Mouse (Mus musculus): ENCODE measurements around the gene Cpa5. TPM values are rescaled to one million over a fixed set of nuclear protein-coding genes. Genes with fewer than 3 reads are reported as not detected.
A peak's percentile ranks its signal among the peaks of the same experiment; 100 is the strongest.

Cpa5 gene
- polyA plus RNA-seq, 1 experiment from 2014 or later, result 0.43 TPM

- Histone ChIP-seq H3K9me3 (replicated peaks) (no peaks in the 10 kb centered on the region), H3K4me1 (peaks cover 40% of the 10 kb centered on the region), H3K27me3 (no peaks in the 10 kb centered on the region), H3K27ac (replicated peaks) (peak overlapping the region; percentile 13; the same call in 1 of the 2 replicates), H3K9ac (no peak overlapping the region), H3K4me2 (replicated peaks) (no peak overlapping the region), H3K36me3 (no peaks in the 10 kb centered on the region), H3K4me3 (replicated peaks) (no peak overlapping the region)
- 66% methylated on average over 6 of the region's 6 CpGs for WGBS
- no peak for ATAC-seq (ENCODE audit: insufficient number of reproducible peaks, low FRiP score, low TSS enrichment, low read depth)
Measured at GRCm38 (mm10) chr6:30620994-30621393, 10.2 kb downstream of the Cpa5 start.

- Histone ChIP-seq H3K36me3 (no peaks in the 10 kb centered on the region), H3K4me1 (peaks cover 30% of the 10 kb centered on the region), H3K27me3 (no peaks in the 10 kb centered on the region), H3K4me3 (replicated peaks) (no peak overlapping the region), H3K27ac (replicated peaks) (no peak overlapping the region; the same call in 1 of the 2 replicates), H3K9me3 (replicated peaks) (no peaks in the 10 kb centered on the region), H3K4me2 (replicated peaks) (no peak overlapping the region), H3K9ac (no peak overlapping the region)
- no peak for ATAC-seq (ENCODE audit: insufficient number of reproducible peaks, low FRiP score, low TSS enrichment, low read depth)
- WGBS, result 59% methylated on average over 4 of the region's 4 CpGs
Measured at GRCm38 (mm10) chr6:30621986-30622389, 11.2 kb downstream of the Cpa5 start.

DNA sequence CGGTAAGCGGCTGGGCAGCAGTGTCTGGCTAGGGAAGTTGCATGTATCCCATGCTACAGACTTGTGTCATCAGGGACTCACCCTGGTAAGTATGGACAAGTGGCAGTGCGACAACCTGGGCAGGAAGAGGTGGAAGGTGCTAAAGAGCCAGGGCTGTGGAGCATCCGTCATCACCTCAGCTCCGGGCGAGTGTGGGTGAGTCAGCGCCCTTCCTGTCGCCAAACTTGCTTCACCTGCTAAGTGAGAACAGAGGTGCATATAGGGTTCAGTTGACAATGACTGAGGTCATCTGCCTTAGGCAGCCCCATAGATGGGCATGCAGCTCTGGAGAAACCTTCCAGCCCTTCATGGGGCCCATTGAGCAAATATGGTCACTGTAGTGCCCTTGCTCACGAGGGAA, 14.0 kb downstream of the Cpa5 start:
- Histone ChIP-seq H3K4me2 (replicated peaks) (no peak overlapping the region), H3K4me1 (peaks cover 16% of the 10 kb centered on the region), H3K9me3 (replicated peaks) (no peaks in the 10 kb centered on the region), H3K27me3 (no peaks in the 10 kb centered on the region), H3K9ac (no peak overlapping the region), H3K4me3 (replicated peaks) (no peak overlapping the region), H3K27ac (replicated peaks) (no peak overlapping the region), H3K36me3 (no peaks in the 10 kb centered on the region)
- no peak for ATAC-seq (ENCODE audit: insufficient number of reproducible peaks, low FRiP score, low TSS enrichment, low read depth)
- 80% methylated on average over 9 of the region's 9 CpGs for WGBS

- no peak overlapping the region for H3K4me2 ChIP-seq (replicated peaks)
- H3K4me3 ChIP-seq (replicated peaks), result no peak overlapping the region
- H3K4me1 ChIP-seq, result peaks cover 14% of the 10 kb centered on the region
- 31% methylated on average over 6 of the region's 6 CpGs for WGBS
- no peaks in the 10 kb centered on the region for H3K9me3 ChIP-seq (replicated peaks)
- H3K36me3 ChIP-seq, result no peaks in the 10 kb centered on the region
- peak overlapping the region; percentile 48 for H3K27ac ChIP-seq (replicated peaks)
- no peaks in the 10 kb centered on the region for H3K27me3 ChIP-seq
- peak; percentile 74; the same call in 1 of the 2 replicates for ATAC-seq (ENCODE audit: insufficient number of reproducible peaks, low FRiP score, low TSS enrichment, low read depth)
- no peak overlapping the region for H3K9ac ChIP-seq
Measured at GRCm38 (mm10) chr6:30628152-30628551, 17.3 kb downstream of the Cpa5 start.

DNA sequence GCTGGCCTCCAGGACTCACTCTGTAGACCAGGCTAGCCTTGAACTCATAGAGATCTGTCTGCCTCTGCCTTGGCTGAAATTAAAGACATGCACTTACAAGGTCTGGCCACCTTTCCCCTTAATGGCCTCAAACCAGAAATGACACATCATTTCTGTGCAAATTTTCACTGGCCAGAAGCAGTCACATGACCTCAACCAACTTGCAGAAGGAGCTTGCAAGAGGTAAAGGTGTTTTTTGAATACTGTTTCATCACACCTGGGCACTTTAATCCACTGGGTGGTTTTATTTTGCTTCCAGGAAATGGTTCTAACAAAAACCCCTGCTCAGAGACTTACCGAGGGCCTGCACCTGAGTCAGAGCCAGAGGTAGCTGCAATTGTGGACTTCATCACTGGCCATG, 19.2 kb downstream of the Cpa5 start:
- Histone ChIP-seq H3K4me2 (replicated peaks) (no peak overlapping the region), H3K4me1 (peaks cover 14% of the 10 kb centered on the region), H3K9ac (no peak overlapping the region), H3K36me3 (no peaks in the 10 kb centered on the region), H3K27ac (replicated peaks) (no peak overlapping the region), H3K4me3 (replicated peaks) (no peak overlapping the region), H3K9me3 (replicated peaks) (no peaks in the 10 kb centered on the region), H3K27me3 (no peaks in the 10 kb centered on the region)
- 83% methylated on average over 1 of the region's 1 CpGs for WGBS
- ATAC-seq (ENCODE audit: insufficient number of reproducible peaks, low FRiP score, low TSS enrichment, low read depth), result no peak

DNA sequence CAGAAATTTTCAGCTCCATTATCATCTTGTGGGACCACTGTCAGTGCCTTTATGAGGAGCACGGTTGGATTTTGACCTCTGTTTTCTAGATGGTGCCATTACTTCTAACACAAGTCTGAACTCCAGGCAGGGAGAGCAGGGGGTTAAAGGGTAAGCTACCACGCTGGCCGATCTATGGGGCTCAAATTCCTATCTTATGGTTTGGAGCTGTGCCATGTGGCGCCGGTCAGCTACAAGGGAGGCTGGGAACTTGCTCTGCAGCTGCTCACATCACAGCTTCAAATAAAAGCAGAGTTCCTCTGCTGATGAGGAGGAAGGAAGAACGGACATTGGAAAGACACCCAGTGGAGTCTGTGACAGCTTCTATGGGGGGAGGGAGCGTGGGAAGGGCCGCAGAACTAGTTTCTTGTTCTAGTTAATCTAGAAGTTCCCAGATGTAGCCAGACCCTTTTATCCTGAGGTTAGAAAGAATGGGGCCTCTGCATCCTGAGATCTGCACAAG, 24.6 kb downstream of the Cpa5 start:
- Histone ChIP-seq H3K4me2 (replicated peaks) (no peak overlapping the region), H3K4me1 (peaks cover 30% of the 10 kb centered on the region), H3K9ac (no peak overlapping the region), H3K36me3 (no peaks in the 10 kb centered on the region), H3K9me3 (replicated peaks) (no peaks in the 10 kb centered on the region), H3K27ac (replicated peaks) (peak overlapping the region; percentile 89), H3K27me3 (no peaks in the 10 kb centered on the region), H3K4me3 (replicated peaks) (no peak overlapping the region)
- no peak for ATAC-seq (ENCODE audit: insufficient number of reproducible peaks, low FRiP score, low TSS enrichment, low read depth)
- 27% methylated on average over 8 of the region's 8 CpGs for WGBS

DNA sequence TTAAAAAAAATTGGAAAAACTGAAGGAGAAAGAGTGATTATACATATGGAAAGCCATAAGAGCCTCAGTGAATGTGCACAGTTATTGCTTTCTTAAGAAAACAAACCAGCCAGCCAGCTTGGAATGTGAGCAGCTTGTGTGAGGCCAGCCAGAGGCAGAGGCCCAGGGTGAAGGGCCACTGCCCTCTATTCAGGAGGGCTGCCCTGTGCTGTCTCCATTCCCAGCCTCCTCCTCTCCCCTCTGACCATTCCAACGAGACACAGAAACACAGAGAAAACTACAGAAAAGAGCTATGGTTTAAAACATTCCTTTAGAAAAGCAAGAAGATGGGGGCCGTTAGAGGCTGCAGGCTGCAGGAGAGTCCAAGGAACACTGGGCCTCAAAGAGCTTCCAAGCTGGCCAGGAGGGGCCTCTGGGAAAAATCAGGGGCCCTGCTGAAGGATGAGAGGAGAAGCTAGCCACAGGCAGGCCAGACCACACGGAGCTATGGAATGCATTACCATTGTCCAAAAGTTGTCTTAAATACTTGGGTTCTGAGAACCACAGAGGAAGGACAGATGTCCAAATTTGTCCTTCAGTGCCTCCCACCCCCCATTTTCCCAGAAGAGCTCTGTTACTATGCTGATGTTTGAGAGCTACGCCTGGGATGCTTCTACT, 25.5 kb downstream of the Cpa5 start:
- no peak overlapping the region for H3K4me2 ChIP-seq (replicated peaks)
- WGBS, result 37% methylated on average over 4 of the region's 4 CpGs
- peak; percentile 79 for ATAC-seq (ENCODE audit: insufficient number of reproducible peaks, low FRiP score, low TSS enrichment, low read depth)
- no peaks in the 10 kb centered on the region for H3K27me3 ChIP-seq
- no peaks in the 10 kb centered on the region for H3K36me3 ChIP-seq
- H3K4me3 ChIP-seq (replicated peaks), result no peak overlapping the region
- H3K27ac ChIP-seq (replicated peaks), result peak overlapping the region; percentile 89
- no peaks in the 10 kb centered on the region for H3K9me3 ChIP-seq (replicated peaks)
- peaks cover 30% of the 10 kb centered on the region for H3K4me1 ChIP-seq
- no peak overlapping the region for H3K9ac ChIP-seq

GRCm38 (mm10) chr6:30638674-30639268, 28.0 kb downstream of the Cpa5 start, which contains the start of gene Cpa1:
Cpa1 (plus strand) TSS chr6:30639218.
- Histone ChIP-seq H3K36me3 (no peaks in the 10 kb centered on the region), H3K9me3 (replicated peaks) (no peaks in the 10 kb centered on the region), H3K4me2 (replicated peaks) (no peak within 1 kb of the TSS), H3K4me1 (peaks cover 29% of the 10 kb centered on the region), H3K4me3 (replicated peaks) (no peak within 1 kb of the TSS), H3K9ac (no peak within 1 kb of the TSS), H3K27ac (replicated peaks) (no peak within 1 kb of the TSS), H3K27me3 (no peaks in the 10 kb centered on the region)
- 78% methylated on average over 5 of the region's 5 CpGs for WGBS
- no peak for ATAC-seq (ENCODE audit: insufficient number of reproducible peaks, low FRiP score, low TSS enrichment, low read depth)

DNA sequence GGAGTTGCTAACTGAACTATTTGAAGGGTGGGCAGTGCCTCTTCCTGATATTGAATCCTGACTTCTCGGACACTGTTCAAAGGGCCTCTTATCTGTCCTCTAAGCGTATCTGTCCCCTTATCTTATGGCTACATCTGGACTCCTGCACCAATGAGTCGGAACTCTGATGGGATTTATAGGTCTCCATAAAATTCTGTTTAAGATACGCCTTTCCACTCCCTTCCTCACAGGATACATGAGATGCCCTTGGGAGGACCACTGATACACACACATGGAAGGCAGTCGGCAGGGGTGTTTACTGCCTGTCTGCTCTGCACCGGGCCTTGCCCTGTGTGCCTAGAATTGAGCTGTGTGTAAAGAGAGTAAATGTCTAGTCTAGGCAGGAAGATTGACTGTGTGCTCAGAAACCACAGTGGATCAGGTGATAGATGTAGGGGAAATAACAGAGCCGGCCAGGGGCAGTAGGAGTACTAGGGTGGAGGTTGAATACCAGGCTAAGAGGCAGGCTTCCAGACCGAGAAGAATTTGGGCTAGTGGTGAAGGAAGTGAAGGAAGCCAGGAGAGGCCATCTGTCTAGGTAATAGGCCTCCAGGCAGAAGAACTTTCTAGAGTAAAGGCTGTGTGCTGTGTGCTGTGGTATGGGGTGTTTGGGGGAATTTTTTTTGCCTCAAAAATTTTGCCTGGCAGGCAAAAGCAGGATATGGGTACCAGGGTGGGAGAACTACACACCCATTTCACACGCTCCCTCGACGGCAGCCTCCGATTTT, 33.1 kb downstream of the Cpa5 start:
- Histone ChIP-seq H3K36me3 (no peaks in the 10 kb centered on the region), H3K9ac (no peak overlapping the region; the same call in 1 of the 2 replicates), H3K4me2 (replicated peaks) (no peak overlapping the region), H3K4me1 (peaks cover 26% of the 10 kb centered on the region), H3K9me3 (replicated peaks) (no peaks in the 10 kb centered on the region), H3K27ac (replicated peaks) (peak overlapping the region; percentile 61), H3K27me3 (no peaks in the 10 kb centered on the region), H3K4me3 (replicated peaks) (no peak overlapping the region)
- ATAC-seq (ENCODE audit: insufficient number of reproducible peaks, low FRiP score, low TSS enrichment, low read depth), result no peak
- 59% methylated on average over 12 of the region's 12 CpGs for whole genome bisulfite sequencing

DNA sequence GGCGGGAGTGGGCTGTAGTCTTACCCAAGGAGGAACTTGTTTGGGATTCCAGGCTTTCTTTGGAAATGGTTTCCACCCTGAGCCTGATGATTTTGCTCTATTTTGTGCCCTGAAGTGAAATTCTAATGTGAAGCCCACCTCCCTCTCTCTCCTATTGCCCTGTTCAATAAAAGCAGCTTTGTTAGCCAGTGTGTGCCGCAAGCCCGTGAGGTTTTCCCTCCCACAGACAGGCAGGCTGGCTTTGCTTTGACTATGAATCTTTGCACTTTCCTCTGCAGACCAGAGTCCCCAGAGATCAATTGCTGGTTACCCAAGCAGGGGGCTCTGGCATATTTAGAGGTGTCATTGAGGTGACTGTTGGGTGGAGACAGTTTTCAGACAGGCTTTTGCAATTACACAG, 33.7 kb downstream of the Cpa5 start:
- Histone ChIP-seq H3K4me2 (replicated peaks) (no peak overlapping the region), H3K27ac (replicated peaks) (peak overlapping the region; percentile 61; the same call in 1 of the 2 replicates), H3K4me1 (peaks cover 32% of the 10 kb centered on the region), H3K9me3 (replicated peaks) (no peaks in the 10 kb centered on the region), H3K9ac (no peak overlapping the region), H3K27me3 (no peaks in the 10 kb centered on the region), H3K36me3 (no peaks in the 10 kb centered on the region), H3K4me3 (replicated peaks) (no peak overlapping the region)
- 54% methylated on average over 3 of the region's 3 CpGs for WGBS
- ATAC-seq (ENCODE audit: insufficient number of reproducible peaks, low FRiP score, low TSS enrichment, low read depth), result no peak

- Histone ChIP-seq H3K9me3 (replicated peaks) (no peaks in the 10 kb centered on the region), H3K36me3 (no peaks in the 10 kb centered on the region), H3K4me1 (peaks cover 38% of the 10 kb centered on the region), H3K9ac (no peak overlapping the region), H3K27me3 (no peaks in the 10 kb centered on the region), H3K27ac (replicated peaks) (no peak overlapping the region), H3K4me3 (replicated peaks) (no peak overlapping the region), H3K4me2 (replicated peaks) (no peak overlapping the region)
- no peak for ATAC-seq (ENCODE audit: insufficient number of reproducible peaks, low FRiP score, low TSS enrichment, low read depth)
- 65% methylated on average over 6 of the region's 6 CpGs for WGBS
Measured at GRCm38 (mm10) chr6:30645379-30645778, 34.6 kb downstream of the Cpa5 start.

Measured in embryonic facial prominence, embryonic 15.5 days (tissue).